Mouse (Mus musculus) cerebellum, adult 11 months (tissue): Measurements from ENCODE around the gene Gm15448.
"Not testable (repeated sequence)": the region's sequence is repeated elsewhere in the genome, so short reads cannot be mapped to it uniquely, and the experiment has no call there.

Experiments used
- DNase-seq: peaks from one replicate; pipeline ENCODE4 v3.0.0; 2022

The Gm15448 gene

GRCm38 (mm10) chr7:3825599-3825998 lies at the start of gene Gm15448:
Gm15448 (minus strand) TSS chr7:3825687.
- not testable (repeated sequence) for DNase-seq

DNA sequence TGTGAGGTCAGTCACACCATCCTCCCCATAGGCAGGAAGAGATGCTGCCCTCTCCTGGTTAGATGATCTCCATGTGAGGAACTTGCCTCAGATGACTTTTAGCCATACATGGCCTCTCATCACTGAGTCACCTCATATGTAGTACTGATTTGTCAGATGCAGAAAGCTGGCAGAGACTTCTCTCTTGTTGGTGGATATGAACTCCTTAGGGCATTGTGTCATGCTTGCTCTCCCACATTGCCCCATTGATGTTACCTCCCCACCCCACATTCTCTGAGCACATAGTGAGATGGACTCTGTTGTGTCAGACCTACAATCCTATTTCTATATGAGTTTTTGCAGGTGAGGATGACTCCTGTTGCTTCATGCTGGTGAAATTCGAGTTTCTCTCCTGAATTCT lies 49.5 kb upstream of the Gm15448 start:
- DNase-seq = not testable (repeated sequence)

DNA sequence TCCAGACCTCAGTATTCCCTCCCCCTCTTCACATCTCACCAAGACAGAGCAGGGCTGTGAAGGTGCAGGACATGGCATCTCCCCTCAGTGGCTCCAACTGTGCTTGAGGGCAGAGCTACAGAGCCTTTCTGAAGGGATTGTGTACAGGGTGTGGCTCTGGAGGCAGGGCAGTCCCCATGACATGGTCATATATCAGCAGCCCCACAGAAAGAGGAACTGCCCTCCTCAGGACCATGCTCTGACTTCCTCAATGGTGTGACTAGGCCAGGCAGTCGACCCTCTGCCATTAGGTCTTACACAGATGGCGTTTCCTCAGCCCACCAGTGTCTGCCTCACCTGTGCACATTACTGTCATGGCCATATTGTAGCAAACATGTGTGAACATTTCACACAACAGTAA lies 19.5 kb upstream of the Gm15448 start, which contains the start of gene Pira2:
Pira2 (minus strand) TSS at position 101 of the 400 bp plus-strand sequence.
- not testable (repeated sequence) for DNase-seq

DNA sequence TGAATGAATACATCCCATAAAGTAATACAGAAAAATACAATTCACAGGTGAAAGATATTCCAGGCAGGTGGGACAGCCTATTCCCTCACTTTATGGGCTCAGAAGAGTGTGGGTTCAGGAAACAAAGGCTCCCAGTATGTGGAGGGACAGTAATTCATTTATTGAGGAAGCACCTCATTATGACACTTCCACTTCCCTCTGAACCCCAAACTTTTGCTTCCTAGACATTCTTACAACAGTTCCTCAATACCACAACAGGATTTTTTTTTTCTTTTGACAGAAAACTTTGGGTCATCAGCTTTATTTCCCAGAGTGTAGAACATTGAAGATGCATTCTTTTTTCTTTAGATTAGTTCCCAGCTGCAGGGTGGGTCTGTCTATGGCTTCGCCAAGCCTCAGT lies 12.4 kb upstream of the Gm15448 start:
- not testable (repeated sequence) for DNase-seq

- DNase-seq = not testable (repeated sequence)
Observed at GRCm38 (mm10) chr7:3830633-3831032, 5.1 kb upstream of the Gm15448 start.

DNA sequence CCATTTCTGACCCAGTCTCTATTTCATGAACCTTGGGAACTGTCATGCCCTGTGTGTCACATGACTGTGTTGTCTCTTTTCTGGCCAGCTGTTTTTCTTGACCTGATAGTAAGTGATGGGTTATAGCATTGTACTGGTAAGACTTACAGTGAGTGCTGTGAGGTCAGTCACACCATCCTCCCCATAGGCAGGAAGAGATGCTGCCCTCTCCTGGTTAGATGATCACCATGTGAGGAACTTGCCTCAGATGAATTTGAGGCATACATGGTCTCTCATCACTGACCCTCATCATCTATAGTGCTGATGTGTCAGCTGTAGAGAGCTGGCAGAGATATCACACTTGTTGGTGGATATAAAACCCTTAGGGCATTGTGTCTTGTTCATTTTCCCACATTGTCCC lies 13.6 kb downstream of the Gm15448 start:
- not testable (repeated sequence) for DNase-seq

DNA sequence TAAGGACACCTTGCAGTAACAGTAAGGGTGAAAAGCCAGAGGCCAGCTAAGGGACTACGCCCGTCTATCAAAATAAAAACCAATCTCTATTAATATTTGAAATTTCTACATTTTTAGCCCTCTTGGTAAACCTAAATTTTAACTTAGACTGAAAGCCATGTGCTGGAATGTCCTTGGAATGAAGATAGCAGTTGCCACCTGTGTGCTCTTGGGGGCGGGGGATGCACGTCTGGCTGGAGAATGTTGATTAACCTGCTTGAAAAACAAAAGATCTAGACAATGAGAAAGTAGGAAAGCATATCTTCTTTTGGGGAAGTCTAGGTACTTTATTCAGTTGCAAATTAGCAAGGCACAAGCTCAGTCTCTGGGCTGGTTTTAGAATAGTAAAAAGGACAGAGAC lies 22.6 kb downstream of the Gm15448 start:
- DNase-seq = not testable (repeated sequence)

DNA sequence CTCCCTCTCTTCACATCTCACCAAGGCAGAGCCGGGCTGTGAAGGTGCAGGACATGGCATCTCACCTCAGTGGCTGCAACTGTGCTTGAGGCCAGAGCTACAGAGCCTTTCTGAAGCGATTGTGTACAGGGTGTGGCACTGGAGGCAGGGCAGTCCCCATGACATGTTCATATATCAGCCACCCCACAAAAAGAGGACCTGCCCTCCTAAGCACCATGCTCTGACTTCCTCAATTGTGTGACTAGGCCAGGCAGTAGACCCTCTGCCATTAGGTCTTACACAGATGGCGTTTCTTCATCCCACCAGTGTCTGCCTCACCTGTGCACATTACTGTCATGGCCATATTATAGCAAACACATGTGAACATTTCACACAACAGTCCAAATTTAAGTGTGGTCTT lies 25.5 kb downstream of the Gm15448 start:
- not testable (repeated sequence) for DNase-seq

- not testable (repeated sequence) for DNase-seq
Observed at GRCm38 (mm10) chr7:3796286-3796685, 29.2 kb downstream of the Gm15448 start.
